Mouse (Mus musculus) telencephalon, adult 2 months (tissue): ENCODE data around the gene Pemt.
A peak's percentile ranks its signal among the peaks of the same experiment; 100 is the strongest.

ENCODE experiments used
- DNase-seq: peaks from one replicate; pipeline ENCODE4 v3.0.0-alpha.2; 2011; ENCODE audit warnings: low read depth, low spot score

Gene Pemt

GRCm38 (mm10) chr11:60001231-60001980, 44.9 kb downstream of the Pemt start:
- no peak for DNase-seq

GRCm38 (mm10) chr11:59994318-59994717, 52.0 kb downstream of the Pemt start:
- no peak for DNase-seq

GRCm38 (mm10) chr11:59991365-59991764, 54.9 kb downstream of the Pemt start:
- DNase-seq = no peak

GRCm38 (mm10) chr11:59989406-59989805, 56.9 kb downstream of the Pemt start:
- DNase-seq = no peak

DNA sequence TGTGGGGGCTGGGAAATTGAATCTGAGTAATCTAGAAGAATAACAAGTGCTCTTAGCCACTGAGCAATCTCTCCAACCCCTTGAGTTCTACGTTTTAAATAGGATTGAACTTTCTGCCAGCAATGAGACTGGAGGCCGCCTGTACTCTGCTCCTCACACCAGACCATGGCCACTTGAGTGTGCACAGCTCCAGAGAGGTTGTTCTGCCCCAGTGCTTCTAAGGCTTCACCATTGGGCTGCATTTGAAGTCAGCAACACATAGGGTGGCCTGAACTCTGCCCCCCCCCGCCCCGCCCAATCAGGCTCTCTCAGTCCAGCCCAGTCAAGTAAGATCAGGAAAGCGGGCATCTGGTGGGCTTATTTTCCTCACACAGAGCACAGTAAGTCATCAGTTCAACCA, 68.5 kb downstream of the Pemt start:
- DNase-seq = no peak

DNA sequence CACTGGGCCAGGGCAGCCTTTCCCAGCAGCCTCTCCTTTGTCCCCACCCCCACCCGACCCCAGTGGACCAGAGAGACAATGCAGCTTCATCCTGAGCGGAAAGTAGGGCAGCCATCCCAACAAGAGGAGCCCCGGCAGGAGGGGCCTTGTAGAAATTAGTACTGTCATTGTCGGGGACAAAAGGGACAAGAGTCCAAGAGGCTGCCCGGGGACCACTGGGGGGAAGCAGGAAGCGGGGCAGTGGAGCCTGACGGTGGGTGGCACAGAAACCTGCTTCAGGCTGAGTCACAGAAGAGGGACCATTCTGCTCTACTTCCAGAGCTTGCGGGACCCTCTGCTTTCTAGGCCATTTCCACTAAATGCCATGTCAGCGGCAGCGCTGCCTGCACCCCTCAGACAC, 71.0 kb downstream of the Pemt start:
- DNase-seq = no peak

DNA sequence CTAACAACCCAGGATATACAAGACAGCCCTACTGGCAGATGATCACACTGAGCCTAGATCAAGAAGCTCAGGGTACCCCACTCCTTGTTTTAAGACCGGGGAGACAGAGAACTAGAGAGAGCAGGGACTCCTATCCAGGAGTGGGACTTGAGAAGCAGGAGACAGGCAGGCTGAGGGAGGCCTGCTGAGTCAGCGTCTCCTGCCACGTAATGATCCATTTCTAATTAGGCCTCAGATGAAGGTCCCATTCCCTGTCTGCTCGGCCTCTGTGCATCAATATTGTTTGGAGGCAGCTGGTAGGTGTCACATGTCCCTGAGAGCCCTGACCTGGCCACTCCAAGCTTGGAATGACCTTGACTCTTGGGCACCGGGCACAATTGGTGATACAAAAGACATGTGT, 72.9 kb downstream of the Pemt start:
- no peak for DNase-seq

DNA sequence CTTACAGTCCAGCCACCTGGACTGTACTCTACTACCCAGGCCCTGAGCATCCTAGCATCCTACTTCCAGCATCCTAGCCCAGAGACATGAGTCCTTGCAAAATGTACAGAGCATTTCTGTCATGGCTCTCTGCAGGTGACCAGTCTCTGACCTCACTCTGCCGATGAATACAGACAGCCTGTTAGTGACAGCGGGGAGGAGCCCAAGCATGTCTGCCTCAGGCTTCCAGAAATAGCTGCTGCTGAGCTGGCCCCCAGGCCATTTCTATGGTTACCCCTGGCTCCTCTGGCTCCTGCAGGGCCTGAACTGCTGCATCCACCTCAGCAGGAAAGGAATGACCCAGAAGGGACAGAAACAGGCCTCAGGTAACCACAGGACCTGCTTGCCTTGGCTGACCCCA, 74.6 kb downstream of the Pemt start:
- DNase-seq = no peak

- no peak for DNase-seq
Observed at GRCm38 (mm10) chr11:59970780-59971179, 75.5 kb downstream of the Pemt start.

- no peak for DNase-seq
Observed at GRCm38 (mm10) chr11:59967765-59968164, 78.5 kb downstream of the Pemt start.

DNA sequence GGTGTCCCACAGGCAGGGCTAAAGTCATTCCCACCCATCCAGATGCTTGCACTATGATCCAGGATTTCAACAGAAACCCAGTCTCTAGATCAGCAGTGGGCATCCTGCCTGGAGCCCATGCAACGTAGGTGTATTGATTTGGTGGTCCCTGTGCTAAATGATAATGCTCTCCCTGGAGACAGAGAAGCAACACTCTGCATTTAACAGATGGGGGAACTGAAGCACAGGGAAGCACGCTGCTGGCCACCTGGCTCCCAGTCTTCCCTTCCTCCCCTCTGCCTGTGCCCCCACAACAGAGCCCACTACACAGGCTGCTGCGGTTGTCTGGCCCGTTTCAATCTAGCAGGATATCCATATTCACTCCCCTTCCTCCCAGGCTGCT, 80.2 kb downstream of the Pemt start:
- no peak for DNase-seq

DNA sequence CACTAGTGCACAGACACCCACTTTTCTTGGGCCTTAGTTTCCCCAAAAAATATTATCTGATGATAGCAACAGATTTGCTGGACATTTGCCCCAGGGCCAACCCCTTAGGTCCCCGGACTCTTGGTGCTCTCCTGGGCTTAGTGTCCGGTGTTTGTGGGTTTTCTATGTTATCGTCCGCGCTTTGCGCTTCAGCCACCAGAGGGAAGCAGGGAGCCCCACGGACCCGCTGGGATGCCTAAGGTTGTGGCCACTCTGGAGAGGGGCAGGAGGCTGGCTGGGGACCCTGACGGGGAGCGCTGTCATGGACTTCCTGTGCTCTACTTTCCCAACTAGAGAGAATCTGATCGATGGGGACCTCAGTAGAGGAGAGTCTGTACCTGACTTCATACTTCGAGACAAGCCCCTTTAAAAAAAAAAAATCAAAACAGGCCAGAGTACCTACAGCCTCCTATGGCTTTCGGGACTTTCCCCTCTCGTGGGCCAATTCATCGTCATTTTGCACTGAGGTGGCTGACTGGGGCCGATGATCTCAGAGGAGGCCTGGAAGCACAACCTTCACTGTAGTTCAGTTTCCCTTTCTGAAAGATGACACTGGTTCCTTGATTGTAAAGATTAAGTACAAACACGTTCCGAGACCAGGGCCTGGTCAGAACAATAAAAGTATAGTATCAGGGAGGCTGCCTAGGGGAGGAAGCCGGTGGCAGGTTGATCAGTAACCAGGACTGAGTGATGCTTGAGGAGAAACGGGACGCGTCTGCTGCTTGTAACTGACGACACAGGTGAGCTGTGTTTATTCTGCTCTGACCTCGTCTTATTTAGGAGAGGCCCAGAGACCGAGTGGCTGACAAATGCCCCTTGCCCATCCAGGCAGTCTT, 80.8 kb downstream of the Pemt start:
- no peak for DNase-seq

- no peak for DNase-seq
Observed at GRCm38 (mm10) chr11:59964818-59965217, 81.5 kb downstream of the Pemt start, which contains the start of gene Rasd1. Rasd1 (minus strand) TSS chr11:59964944.

DNA sequence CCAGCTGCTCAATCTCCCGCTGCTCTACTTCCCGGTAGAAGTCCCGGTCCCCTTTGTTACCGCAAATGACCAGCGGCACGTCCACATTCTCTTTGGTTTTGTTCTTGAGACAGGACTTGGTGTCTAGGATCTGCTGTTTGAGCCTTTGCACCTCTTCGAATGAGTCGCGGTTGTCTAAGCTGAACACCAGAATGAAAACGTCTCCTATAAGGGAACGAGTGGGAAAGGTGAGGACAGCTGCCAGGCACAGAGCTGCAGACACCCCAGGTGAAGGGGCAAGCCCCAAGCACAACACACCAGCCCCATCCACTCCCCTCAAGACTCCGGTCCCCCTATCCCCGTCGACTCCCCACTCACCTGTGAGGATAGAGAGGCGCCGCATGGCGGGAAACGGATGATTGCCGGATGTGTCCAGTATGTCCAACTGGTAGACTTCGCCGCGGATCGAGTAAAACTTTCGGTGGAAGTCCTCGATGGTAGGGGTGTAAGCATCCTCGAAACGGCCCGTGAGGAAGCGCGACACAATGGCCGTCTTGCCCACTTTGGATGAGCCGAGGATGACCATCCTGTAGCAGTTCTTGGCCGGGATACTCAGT, 82.0 kb downstream of the Pemt start:
- DNase-seq = no peak

DNA sequence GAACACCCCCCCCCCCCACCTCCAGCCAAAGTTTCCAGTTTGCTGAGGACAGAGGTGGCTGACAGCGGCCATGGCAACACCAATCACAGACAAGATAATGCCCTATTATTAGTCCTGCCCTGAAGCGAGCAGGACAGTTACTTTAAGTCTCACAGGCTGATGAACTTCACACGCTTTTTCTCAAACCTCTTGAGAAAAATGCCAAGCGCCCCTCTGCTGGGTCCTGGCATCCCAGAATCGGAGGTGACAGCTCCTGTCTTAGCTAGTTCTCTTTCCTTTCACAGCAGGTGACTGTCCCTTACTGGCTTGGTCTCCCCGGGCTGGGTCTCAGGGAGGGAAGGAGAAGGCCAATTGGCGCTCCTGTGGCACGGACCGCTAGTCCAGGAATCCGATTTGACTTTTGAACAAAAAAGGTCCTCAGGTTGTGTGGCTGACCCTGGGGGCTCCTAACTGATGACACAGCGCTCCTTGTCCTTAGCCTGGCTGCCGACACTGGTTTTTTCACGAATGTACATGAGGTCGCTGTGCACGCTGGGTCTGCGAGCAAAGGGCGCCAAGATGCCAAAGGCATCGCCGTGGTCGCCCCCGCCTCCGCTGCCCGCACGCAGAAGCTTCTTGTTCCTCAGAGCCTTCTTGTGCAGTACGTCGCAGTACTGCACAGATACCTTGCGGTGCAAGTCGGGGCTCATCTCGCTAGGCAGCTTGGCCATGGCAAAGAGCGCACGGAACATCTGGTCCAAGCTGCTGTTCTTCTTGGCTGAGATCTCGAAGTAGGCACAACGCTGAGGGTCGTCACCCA, 82.7 kb downstream of the Pemt start:
- no peak for DNase-seq

DNA sequence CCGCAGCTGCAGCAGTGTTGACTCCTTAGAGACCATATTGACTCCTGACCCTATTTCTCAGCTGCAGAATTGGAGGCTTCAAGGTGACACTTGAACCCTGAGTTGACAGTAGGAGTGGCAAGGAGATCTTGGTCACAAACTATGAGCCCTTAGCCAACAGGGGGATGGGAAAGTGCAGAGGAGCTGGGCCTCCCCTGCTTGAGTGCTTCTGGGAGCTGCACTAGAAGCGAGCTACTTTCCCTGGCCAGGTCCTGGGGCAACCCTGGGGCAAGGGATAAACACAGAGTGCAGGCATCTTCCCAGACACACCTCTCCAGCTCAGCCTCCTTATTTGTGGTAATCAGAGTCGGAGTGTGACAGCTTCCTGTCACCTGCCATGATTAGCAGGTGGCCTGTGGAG, 83.7 kb downstream of the Pemt start:
- DNase-seq = no peak

DNA sequence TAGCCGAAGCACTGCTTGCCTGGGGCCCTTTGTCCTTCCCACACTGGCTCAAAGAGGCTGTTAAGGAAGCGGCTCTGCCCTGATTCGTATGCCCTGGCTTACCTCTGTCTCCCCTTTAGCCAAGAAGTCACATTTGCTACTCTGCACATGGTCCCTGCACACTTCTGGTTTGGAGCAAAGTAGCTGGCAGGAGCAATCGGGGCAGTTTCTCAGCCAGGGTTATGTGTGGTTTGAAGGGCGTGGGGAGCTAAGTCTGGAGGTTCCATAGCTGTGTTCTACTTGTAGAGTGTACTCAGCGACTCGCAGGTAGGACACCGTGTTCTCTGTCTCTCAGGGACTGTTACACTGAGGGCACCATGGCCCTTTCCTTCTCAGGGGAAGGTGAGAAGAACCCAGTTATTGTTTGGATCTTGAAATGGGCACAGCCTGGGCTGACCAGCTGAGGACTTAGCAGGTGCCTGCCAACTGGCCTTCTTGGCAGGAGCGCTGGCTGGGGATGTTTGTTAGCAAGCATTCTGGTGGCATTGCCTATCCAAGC, 84.9 kb downstream of the Pemt start:
- no peak for DNase-seq

DNA sequence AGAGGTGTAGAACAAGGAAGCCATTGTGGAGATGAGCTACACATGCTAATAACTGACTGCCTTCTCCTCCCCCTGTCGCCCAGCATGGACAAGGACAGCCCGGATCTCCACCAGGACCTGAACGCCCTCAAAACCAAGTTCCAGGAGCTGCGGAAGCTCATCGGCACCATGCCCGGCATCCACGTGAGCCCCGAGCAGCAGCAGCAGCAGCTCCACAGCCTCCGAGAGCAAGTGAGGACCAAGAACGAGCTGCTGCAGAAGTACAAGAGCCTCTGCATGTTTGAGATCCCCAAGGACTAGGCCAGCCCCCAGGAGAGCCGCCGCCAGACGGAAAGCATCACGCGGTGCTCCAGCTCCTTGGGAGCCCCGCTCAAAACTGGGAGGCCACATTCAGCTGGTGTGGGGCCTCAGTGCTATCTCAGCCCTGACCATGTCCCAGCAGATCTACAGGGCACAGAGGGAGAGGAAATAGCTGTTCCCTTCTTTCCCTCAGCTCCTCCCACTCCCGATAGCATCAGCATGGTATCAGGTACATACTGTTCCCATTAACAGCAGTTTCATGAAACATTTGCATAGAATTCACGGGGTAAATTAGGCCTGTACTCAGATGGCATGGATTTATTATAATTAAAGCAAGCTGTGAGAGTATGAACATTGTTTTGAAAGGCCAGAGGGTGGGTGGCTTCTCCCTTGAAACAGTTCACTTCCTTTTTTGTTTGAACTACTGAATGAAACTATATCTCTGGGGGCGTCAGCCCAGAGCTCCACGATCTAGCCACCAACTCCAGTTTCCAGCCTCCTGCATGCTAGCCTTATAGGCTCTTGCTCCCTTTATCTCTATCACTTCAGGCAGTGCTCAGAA, 85.6 kb downstream of the Pemt start:
- DNase-seq = peak; percentile 62

DNA sequence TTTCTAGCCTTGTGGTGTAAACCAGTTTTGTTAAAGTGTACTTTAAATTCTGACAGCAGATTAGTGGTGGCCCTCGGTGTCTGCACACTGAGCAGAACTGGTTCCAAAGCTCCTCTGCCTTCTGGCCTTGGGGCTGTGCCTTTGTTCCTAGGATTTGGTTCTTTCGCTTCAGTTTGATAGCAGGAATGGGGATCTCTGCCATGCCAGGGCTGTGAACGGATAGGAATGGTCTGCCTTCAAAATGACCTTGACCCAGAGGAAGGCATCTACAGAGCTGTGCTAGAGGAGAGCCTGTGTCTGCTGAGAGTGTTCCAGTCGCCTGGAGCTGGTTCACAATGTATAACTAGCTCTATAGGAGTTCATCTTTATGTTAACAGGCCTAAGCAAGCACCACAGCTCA, 86.8 kb downstream of the Pemt start:
- DNase-seq = no peak

DNA sequence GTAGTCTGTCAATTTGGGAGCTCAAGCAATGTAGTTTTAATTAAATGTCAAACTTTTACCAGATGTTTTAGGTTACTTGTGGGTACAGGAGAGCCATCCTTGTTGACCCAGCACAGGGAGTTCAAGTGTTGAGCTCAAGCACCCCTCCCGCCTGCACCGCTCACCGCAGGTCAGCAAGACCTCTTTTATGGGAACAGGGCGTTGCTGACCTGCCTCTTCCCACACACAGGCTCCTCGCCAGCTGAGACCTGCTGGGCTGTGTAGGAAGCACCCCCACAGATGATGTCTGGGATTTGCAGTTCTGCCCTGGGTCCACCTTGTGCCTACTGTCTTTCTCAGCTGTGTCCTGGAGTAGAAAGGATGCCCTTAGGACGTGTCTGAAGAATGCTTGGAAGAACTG, 89.5 kb downstream of the Pemt start:
- no peak for DNase-seq

DNA sequence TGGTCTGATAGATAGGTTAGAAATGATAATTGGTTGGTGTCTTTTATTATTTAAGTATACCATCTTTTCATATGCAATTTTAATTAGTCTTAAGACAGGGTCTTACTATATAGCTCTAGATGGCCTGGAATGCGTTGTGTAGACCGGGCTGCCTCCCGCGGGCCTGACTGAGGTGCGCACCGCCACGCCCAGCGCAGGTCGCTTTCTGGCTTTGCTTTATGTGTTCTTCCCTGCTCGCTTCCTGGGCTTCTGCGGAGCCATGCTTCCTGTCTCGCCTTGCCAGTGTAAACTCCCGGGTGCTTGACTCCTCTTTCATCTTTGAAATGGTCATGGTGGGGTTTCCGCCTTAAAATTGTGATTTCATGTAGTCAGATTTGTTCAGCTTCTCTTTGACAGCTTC, 93.4 kb downstream of the Pemt start:
- DNase-seq = no peak
